Mouse (Mus musculus) C2C12 (cell line): ENCODE data around the gene Rufy4.

Experiments
- CEBPB ChIP-seq: IDR thresholded peaks from one replicate; pipeline ENCODE4 v1.6.1; 2011; ENCODE audit warnings: low read depth, mild to moderate bottlenecking, control low read depth, moderate library complexity
- CTCF ChIP-seq: IDR thresholded peaks from one replicate; pipeline ENCODE4 v1.5.1; 2011; ENCODE audit not compliant: control insufficient read depth, insufficient read depth, insufficient read length
- MAX ChIP-seq: IDR thresholded peaks from one replicate; pipeline ENCODE4 v1.6.1; 2011; ENCODE audit warnings: mild to moderate bottlenecking, control low read depth
- MYOD1 ChIP-seq: IDR thresholded peaks from one replicate; pipeline ENCODE4 v1.6.1; 2011; ENCODE audit warnings: low read depth; ENCODE audit not compliant: control insufficient read depth, insufficient read length
- MYOG ChIP-seq: IDR thresholded peaks from one replicate; pipeline ENCODE4 v1.6.1; 2011; ENCODE audit not compliant: control insufficient read depth, insufficient read length; ENCODE audit errors: extremely low read depth
- USF1 ChIP-seq: IDR thresholded peaks from one replicate; pipeline ENCODE4 v1.6.1; 2011; ENCODE audit warnings: low read depth, mild to moderate bottlenecking, control low read depth, moderate library complexity

GRCm38 (mm10) chr1:74076230-74076629 lies 49.1 kb upstream of the Rufy4 start:
- TF ChIP-seq MYOG = no peak
- no peak for TF ChIP-seq CTCF
- TF ChIP-seq MAX = no peak
- TF ChIP-seq CEBPB = no peak
- TF ChIP-seq MYOD1 = no peak
- TF ChIP-seq USF1 = no peak
